Mouse (Mus musculus) liver, postnatal 0 days (tissue): Measurements from ENCODE around the gene Tbc1d32. TPM values are rescaled to one million over a fixed set of nuclear protein-coding genes. Genes with fewer than 3 reads are reported as not detected.

Source experiments
- ATAC-seq: fragments of 200-750 bp; cut with Nextera tagmentation; 2 replicates; pipeline ENCODE4 v1.8.0; 2017; ENCODE audit warnings: mild to moderate bottlenecking, moderate library complexity
- DNase-seq: peaks from one replicate; pipeline ENCODE4 v3.0.0-alpha.2; 2016
- H3K27ac ChIP-seq: fragments of 300-500 bp; sonication (generic); 2 replicates; pipeline ENCODE4 v1.5.1; 2014; ENCODE audit warnings: antibody characterized with exemption, moderate library complexity, mild to moderate bottlenecking, low read depth
- H3K27me3 ChIP-seq: fragments of 300-500 bp; sonication (generic); 2 replicates; pipeline ENCODE4 v1.6.1; 2014; ENCODE audit warnings: low read length, control low read depth, mixed read lengths; ENCODE audit not compliant: insufficient read depth
- H3K36me3 ChIP-seq: fragments of 300-500 bp; sonication (generic); replicated peaks from 2 replicates; pipeline ENCODE4 v1.6.1; 2014; ENCODE audit warnings: mild to moderate bottlenecking, control low read depth, low read length, moderate library complexity, mixed read lengths; ENCODE audit not compliant: insufficient read depth
- H3K4me1 ChIP-seq: fragments of 300-500 bp; sonication (generic); 2 replicates; pipeline ENCODE4 v1.6.1; 2014; ENCODE audit warnings: antibody characterized with exemption, mild to moderate bottlenecking, control low read depth; ENCODE audit not compliant: insufficient read depth
- H3K4me2 ChIP-seq: fragments of 300-500 bp; sonication (generic); 2 replicates; pipeline ENCODE4 v1.6.1; 2014; ENCODE audit warnings: low read depth, mild to moderate bottlenecking, low read length, moderate library complexity, mixed read lengths
- H3K4me3 ChIP-seq: fragments of 300-500 bp; sonication (generic); 2 replicates; pipeline ENCODE4 v1.5.1; 2014; ENCODE audit warnings: low read depth, low read length
- H3K9ac ChIP-seq: fragments of 300-500 bp; sonication (generic); replicated peaks from 2 replicates; pipeline ENCODE4 v1.6.1; 2014; ENCODE audit warnings: mild to moderate bottlenecking, moderate library complexity
- H3K9me3 ChIP-seq: fragments of 300-500 bp; sonication (generic); 2 replicates; pipeline ENCODE4 v1.6.1; 2016; ENCODE audit warnings: mild to moderate bottlenecking, control low read depth, low read length, mixed read lengths
- CTCF ChIP-seq: sonication (generic); IDR thresholded peaks from 2 replicates; pipeline ENCODE4 v1.5.1; 2016; ENCODE audit warnings: antibody characterized with exemption, low read depth
- EP300 ChIP-seq: IDR thresholded peaks from 2 replicates; pipeline ENCODE4 v1.6.1; 2016; ENCODE audit warnings: antibody characterized with exemption, low read depth, mild to moderate bottlenecking
- WGBS: fragments of 180-500 bp; shearing (Covaris S2); extraction: QIAGEN DNeasy Blood & Tissue Kit; methylation state at CpG from one replicate; pipeline ENCODE4 v1.1.7; 2014; ENCODE audit not compliant: insufficient replicate concordance; 5-methylcytosine and 5-hydroxymethylcytosine counted together
- polyA plus RNA-seq: library from polyadenylated mRNA; unstranded; fragments of >200 nt; fragmentation: Nextera tagmentation; extraction: Ambion mirVana; gene quantifications from 2 replicates; pipeline ENCODE4 v1.2.1, GENCODE M21; 2015

Gene Tbc1d32
- polyA plus RNA-seq, 1 experiment from 2014 or later, result 0.41 TPM

DNA sequence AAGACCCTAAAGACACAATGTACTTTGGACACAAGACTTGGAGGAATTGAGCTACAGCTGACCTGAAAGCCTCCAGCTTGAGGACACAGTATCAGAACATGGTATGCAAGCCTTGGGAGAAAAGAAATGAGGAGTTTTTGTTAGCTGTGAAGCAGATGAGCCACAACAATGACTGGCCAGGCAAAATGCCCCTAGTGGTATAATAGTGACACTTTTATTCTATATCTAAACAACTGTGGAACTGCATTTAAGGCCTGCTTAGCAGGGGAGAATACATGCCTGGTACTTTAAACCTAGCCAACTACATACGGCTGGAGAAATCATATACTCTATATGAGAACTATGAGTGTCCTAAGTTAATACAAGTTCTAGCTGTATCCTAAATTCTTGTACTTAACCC, 101.5 kb downstream of the Tbc1d32 start:
- Histone ChIP-seq H3K4me1 (no peaks in the 10 kb centered on the region), H3K9me3 (no peaks in the 10 kb centered on the region), H3K4me3 (no peak overlapping the region), H3K36me3 (no peaks in the 10 kb centered on the region), H3K27me3 (no peaks in the 10 kb centered on the region), H3K9ac (no peak overlapping the region), H3K27ac (no peak overlapping the region), H3K4me2 (no peak overlapping the region)
- 83% methylated on average over 1 of the region's 1 CpGs for WGBS
- no peak for DNase-seq
- TF ChIP-seq EP300, result no peak
- no peak for TF ChIP-seq CTCF
- no peak for ATAC-seq

DNA sequence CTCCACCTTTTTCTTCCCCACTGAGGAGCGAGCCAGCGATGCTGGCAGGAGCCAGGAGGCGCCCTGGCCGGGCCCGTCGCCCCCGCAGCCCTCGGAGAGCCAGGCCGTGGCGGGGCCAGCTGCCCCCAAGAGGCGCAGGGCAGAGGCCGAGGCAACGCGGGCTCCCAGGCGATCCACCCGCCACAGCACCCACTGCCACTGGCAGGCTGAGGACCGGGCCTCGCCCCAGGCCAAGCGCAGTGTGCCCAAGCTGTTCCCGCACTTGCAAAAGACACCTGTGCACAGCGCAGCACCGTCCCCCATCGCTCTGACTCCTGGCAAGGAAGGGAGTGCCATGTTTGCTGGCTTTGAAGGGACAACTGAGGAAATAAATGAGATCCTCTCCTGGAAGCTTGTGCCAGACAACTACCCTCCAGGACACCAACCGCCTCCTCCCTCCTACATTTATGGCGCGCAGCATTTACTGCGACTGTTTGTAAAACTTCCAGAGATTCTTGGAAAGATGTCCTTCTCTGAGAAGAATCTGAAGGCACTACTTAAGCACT, 112.8 kb downstream of the Tbc1d32 start:
- 31% methylated on average over 22 of the region's 27 CpGs for WGBS
- Histone ChIP-seq H3K4me3 (peak overlapping the region; percentile 56), H3K27ac (no peak overlapping the region), H3K9ac (peak overlapping the region; percentile 59), H3K36me3 (no peaks in the 10 kb centered on the region), H3K4me1 (peaks cover 11% of the 10 kb centered on the region), H3K9me3 (no peaks in the 10 kb centered on the region), H3K4me2 (peak overlapping the region; percentile 73), H3K27me3 (0 out of 2 replicates have a peak, but pooled peaks cover 4% of the 10 kb centered on the region)
- DNase-seq (peak; percentile 26), ATAC-seq (peak; percentile 51)
- TF ChIP-seq CTCF (no peak), EP300 (no peak)

DNA sequence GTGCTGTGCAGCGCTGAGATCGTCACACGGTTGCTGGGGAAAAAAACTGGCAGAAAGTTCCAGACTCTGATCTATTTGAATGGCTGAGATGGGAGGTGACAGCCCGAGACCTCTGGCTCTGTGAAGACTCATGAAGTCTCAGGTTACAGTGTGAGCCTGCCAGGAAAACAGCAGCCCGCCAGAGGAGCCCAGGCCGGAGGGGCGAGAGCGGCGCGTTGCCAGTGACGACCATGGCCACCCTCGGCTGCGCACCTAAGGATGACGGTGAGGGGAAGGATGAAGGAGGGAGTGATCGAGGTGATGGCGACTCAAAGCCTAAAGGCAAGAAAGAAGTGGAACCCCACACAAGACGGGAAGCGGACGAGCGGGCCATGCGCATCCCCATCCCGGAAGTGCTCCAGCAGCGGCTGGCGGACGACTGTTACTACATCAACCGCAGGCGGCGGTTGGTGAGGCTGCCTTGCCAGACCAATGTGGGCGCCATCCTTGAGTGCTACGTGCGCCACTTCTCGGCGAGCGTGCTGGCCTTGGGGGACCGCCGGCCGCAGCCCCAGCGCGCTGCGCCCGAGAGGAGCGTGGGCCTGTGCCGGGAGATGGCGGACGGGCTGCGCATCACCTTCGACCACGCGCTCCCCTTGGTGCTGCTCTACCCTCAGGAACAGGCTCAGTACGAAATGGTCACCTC, 113.4 kb downstream of the Tbc1d32 start:
- H3K9me3 ChIP-seq, result no peaks in the 10 kb centered on the region
- WGBS, result under 1% methylated on average over 50 of the region's 50 CpGs
- DNase-seq (peak; percentile 60), ATAC-seq (peak; percentile 83)
- H3K9ac ChIP-seq, result peak overlapping the region; percentile 59
- 0 out of 2 replicates have a peak, but pooled peaks cover 4% of the 10 kb centered on the region for H3K27me3 ChIP-seq
- H3K4me3 ChIP-seq, result peak overlapping the region; percentile 56
- no peak overlapping the region for H3K27ac ChIP-seq
- H3K4me1 ChIP-seq, result peaks cover 11% of the 10 kb centered on the region
- TF ChIP-seq EP300, result no peak
- TF ChIP-seq CTCF, result no peak
- H3K36me3 ChIP-seq, result no peaks in the 10 kb centered on the region
- H3K4me2 ChIP-seq, result peak overlapping the region; percentile 73

DNA sequence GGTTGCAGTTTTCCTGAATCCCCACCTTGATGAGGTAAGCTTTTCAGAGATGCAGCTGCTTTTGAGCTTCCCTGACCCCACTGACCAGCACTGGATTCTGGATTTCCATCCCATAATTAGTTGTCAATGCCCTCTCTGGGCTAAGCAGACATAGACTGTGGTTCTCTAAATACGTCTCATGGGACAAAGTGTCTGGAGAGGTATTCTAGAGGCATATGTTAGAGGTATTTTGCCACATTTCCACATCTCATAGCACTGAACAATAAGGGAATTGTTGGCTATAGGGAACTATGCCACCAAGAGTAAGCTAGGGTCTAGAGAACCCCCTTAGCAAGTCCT, 121.5 kb downstream of the Tbc1d32 start:
- no peak for DNase-seq

DNA sequence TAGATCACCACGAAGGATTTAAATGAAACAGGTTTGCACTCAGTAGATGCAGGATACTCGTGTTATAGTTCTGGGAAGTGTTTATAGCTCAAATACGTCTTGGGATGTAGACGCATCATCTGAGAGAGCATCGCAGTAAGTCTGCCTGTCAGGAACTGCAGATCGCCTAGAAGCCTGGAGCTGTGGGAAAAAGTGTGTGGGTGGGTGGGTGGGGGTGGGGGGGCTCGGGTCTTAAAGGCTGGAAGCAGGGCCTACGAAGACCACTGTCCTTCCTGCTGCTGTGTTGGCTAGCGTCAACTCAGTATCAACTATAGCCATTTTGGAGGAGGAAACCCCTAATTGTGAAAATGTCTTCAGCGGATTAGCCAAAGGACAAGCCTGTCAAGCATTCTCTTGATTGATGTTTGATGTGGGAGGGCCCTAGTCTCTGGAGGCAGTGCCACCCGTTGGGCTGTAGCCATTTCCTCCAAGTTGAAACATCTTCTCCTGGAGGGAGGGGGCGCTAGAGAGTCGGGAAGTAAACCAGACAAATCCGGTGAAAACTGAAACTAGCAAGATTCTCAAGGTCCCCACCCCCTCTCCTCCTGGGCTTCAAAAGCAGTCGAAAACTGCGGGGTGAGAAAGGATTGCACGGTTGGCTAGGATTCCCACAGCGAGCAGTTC, 122.0 kb downstream of the Tbc1d32 start, which contains the start of gene Msl3l2:
Msl3l2 (plus strand) TSS at position 585 of the 663 bp plus-strand sequence.
- TF ChIP-seq CTCF (peak; percentile 78), EP300 (peak; percentile 60; the same call in 1 of the 2 replicates)
- WGBS, result 26% methylated on average over 18 of the region's 18 CpGs
- Histone ChIP-seq H3K4me2 (peak within 1 kb of the TSS; percentile 69), H3K27ac (peak within 1 kb of the TSS; percentile 41), H3K9me3 (no peaks in the 10 kb centered on the region), H3K4me1 (peaks cover 4% of the 10 kb centered on the region; the same call in 1 of the 2 replicates), H3K27me3 (no peaks in the 10 kb centered on the region), H3K36me3 (no peaks in the 10 kb centered on the region), H3K4me3 (peak within 1 kb of the TSS; percentile 53), H3K9ac (peak within 1 kb of the TSS; percentile 63)
- DNase-seq (peak; percentile 85), ATAC-seq (peak; percentile 96)

More for the DNA sequence above, 121.5 kb downstream of the Tbc1d32 start:
- no peak for TF ChIP-seq CTCF
- TF ChIP-seq EP300, result no peak; the same call in 1 of the 2 replicates
- Histone ChIP-seq H3K9me3 (no peaks in the 10 kb centered on the region), H3K27me3 (no peaks in the 10 kb centered on the region), H3K27ac (peak overlapping the region; percentile 41), H3K4me1 (peaks cover 4% of the 10 kb centered on the region; the same call in 1 of the 2 replicates), H3K4me2 (peak overlapping the region; percentile 69), H3K9ac (peak overlapping the region; percentile 63), H3K36me3 (no peaks in the 10 kb centered on the region), H3K4me3 (peak overlapping the region; percentile 53)
- ATAC-seq, result peak; percentile 64
- 18% methylated on average over 1 of the region's 1 CpGs for WGBS

DNA sequence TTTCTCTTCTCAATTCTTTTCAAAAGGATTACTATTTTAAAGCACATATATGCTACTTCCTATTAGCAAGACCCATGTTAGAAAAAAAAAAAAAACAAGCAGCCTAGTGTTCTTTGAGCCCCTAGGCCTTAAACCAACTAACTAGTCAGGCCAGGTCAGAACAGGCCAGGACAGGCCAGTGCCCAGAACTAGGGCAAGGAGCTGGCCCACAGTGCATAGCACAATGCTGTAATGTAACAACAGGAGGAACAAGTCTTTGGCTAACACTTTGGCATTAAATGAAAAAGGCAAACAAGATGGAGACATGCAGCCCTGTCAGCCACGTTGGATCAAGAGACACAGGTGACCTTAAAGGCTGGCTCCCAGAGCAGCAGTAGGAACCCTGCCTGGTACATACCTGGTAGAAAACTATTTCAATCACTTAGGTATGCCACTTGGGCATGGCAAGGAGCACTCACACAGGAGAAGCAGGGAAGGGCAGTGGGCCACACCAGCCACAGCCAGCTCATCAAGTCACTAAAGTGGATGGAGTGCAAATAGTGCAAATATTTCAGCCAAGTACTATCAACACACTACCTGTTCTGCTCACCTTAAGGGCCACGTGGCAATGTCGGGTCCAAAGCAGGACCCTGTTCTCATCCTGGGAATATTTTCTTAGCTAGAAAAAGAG, 128.7 kb downstream of the Tbc1d32 start:
- no peaks in the 10 kb centered on the region for H3K36me3 ChIP-seq
- no peak for TF ChIP-seq EP300
- no peak for TF ChIP-seq CTCF
- no peaks in the 10 kb centered on the region for H3K9me3 ChIP-seq
- no peak for DNase-seq
- no peak overlapping the region for H3K9ac ChIP-seq
- H3K27ac ChIP-seq, result no peak overlapping the region
- H3K27me3 ChIP-seq, result no peaks in the 10 kb centered on the region
- H3K4me1 ChIP-seq, result no peaks in the 10 kb centered on the region
- 80% methylated on average over 3 of the region's 3 CpGs for WGBS
- no peak for ATAC-seq
- H3K4me2 ChIP-seq, result no peak overlapping the region
- no peak overlapping the region for H3K4me3 ChIP-seq
